Mouse (Mus musculus) embryo, embryonic 11 days (tissue): Measurements from ENCODE around the gene Rasgrf1.
A peak's percentile ranks its signal among the peaks of the same experiment; 100 is the strongest.

Experiments used
- DNase-seq: peaks from one replicate; pipeline ENCODE4 v3.0.0-alpha.2; 2015

Gene Rasgrf1

GRCm38 (mm10) chr9:89907941-89908340, 1.8 kb upstream of the Rasgrf1 start:
- no peak for DNase-seq

GRCm38 (mm10) chr9:89908601-89909000, 1.1 kb upstream of the Rasgrf1 start:
- peak; percentile 54 for DNase-seq

GRCm38 (mm10) chr9:89910011-89910400, 298 bp downstream of the Rasgrf1 start:
- DNase-seq, result no peak

- peak; percentile 64 for DNase-seq
Observed at GRCm38 (mm10) chr9:89910741-89911444, 1.2 kb downstream of the Rasgrf1 start.

GRCm38 (mm10) chr9:89911891-89912549, 2.3 kb downstream of the Rasgrf1 start:
- DNase-seq, result no peak

GRCm38 (mm10) chr9:89913135-89913534, 3.4 kb downstream of the Rasgrf1 start:
- DNase-seq, result no peak

GRCm38 (mm10) chr9:89916471-89916870, 6.8 kb downstream of the Rasgrf1 start:
- DNase-seq, result no peak

GRCm38 (mm10) chr9:89917431-89917830, 7.7 kb downstream of the Rasgrf1 start:
- no peak for DNase-seq

GRCm38 (mm10) chr9:89918832-89919231, 9.1 kb downstream of the Rasgrf1 start:
- DNase-seq, result no peak

GRCm38 (mm10) chr9:89921121-89921520, 11.4 kb downstream of the Rasgrf1 start:
- no peak for DNase-seq

- no peak for DNase-seq
Observed at GRCm38 (mm10) chr9:89922666-89923065, 13.0 kb downstream of the Rasgrf1 start.

GRCm38 (mm10) chr9:89924836-89925235, 15.1 kb downstream of the Rasgrf1 start:
- DNase-seq, result no peak

GRCm38 (mm10) chr9:89928497-89928896, 18.8 kb downstream of the Rasgrf1 start:
- no peak for DNase-seq

- DNase-seq, result no peak
Observed at GRCm38 (mm10) chr9:89940428-89940827, 30.7 kb downstream of the Rasgrf1 start.

- DNase-seq, result no peak
Observed at GRCm38 (mm10) chr9:89946830-89947229, 37.1 kb downstream of the Rasgrf1 start.

- no peak for DNase-seq
Observed at GRCm38 (mm10) chr9:89948602-89949001, 38.9 kb downstream of the Rasgrf1 start.

- DNase-seq, result no peak
Observed at GRCm38 (mm10) chr9:89953596-89954215, 44.0 kb downstream of the Rasgrf1 start.

GRCm38 (mm10) chr9:89954860-89955479, 45.3 kb downstream of the Rasgrf1 start:
- no peak for DNase-seq

GRCm38 (mm10) chr9:89958959-89959358, 49.3 kb downstream of the Rasgrf1 start:
- no peak for DNase-seq

- DNase-seq, result no peak
Observed at GRCm38 (mm10) chr9:89964091-89964490, 54.4 kb downstream of the Rasgrf1 start.

GRCm38 (mm10) chr9:89967716-89968115, 58.0 kb downstream of the Rasgrf1 start:
- DNase-seq, result no peak

- DNase-seq, result no peak
Observed at GRCm38 (mm10) chr9:89968836-89969450, 59.2 kb downstream of the Rasgrf1 start.

GRCm38 (mm10) chr9:89970271-89970670, 60.6 kb downstream of the Rasgrf1 start:
- DNase-seq, result no peak
